15 mouse cellular contexts compared by ENCODE assay signal in genomic region chr1:71579526-71579925, GRCm38 (mm10). TPM values are rescaled to one million over a fixed set of nuclear protein-coding genes. Genes with fewer than 3 reads are reported as not detected.
DNase-seq lines count a peak whose midpoint lies in the region; ATAC-seq and TF ChIP-seq lines count a peak whose summit lies in the region.
"Had no signal": no experiment of that assay in that cellular context is flagged by ENCODE, and none has a peak within 500 bp of the region (broad histone marks: within the 10 kb centered on the region; RNA-seq: fewer than 3 reads in every experiment).

No protein-coding gene starts in this region.

- H3K9ac ChIP-seq in intestine, postnatal 0 days (ENCODE audit: low read depth, low read length): no peak overlapping the region
- H3K9ac ChIP-seq in intestine, embryonic 16.5 days (ENCODE audit: low read depth, low read length): no peak overlapping the region
- no peak overlapping the region for H3K9ac ChIP-seq in liver, embryonic 16.5 days (ENCODE audit: low read depth, low read length)
- H3K9ac ChIP-seq: intestine, embryonic 15.5 days; limb, embryonic 13.5 days had no signal

- H3K27ac ChIP-seq in intestine, postnatal 0 days (ENCODE audit: low read depth, low read length): no peak overlapping the region
- H3K27ac ChIP-seq in intestine, embryonic 16.5 days (ENCODE audit: low read length): no peak overlapping the region
- H3K27ac ChIP-seq in liver, embryonic 16.5 days (ENCODE audit: low read length): no peak overlapping the region
- H3K27ac ChIP-seq: intestine, embryonic 15.5 days; limb, embryonic 13.5 days had no signal

- H3K36me3 ChIP-seq in intestine, postnatal 0 days (ENCODE audit: control insufficient read depth, insufficient read depth): peaks cover 50% of the 10 kb centered on the region
- H3K36me3 ChIP-seq in intestine, embryonic 16.5 days (ENCODE audit: control insufficient read depth, insufficient read depth, low read length): peaks cover 36% of the 10 kb centered on the region
- H3K36me3 ChIP-seq in liver, embryonic 16.5 days (ENCODE audit: control insufficient read depth, insufficient read depth): peaks cover 30% of the 10 kb centered on the region

- no peaks in the 10 kb centered on the region for H3K27me3 ChIP-seq in intestine, postnatal 0 days (replicated peaks; ENCODE audit: control insufficient read depth, insufficient read depth, low read length)
- H3K27me3 ChIP-seq in intestine, embryonic 16.5 days (replicated peaks; ENCODE audit: control insufficient read depth, insufficient read depth, low read length): no peaks in the 10 kb centered on the region
- no peaks in the 10 kb centered on the region for H3K27me3 ChIP-seq in liver, embryonic 16.5 days (ENCODE audit: control insufficient read depth, insufficient read depth, low read depth, low read length)
- H3K27me3 ChIP-seq: intestine, embryonic 15.5 days; limb, embryonic 13.5 days; megakaryocyte, embryonic 14.5 days had no signal

- DNase-seq in testis, postnatal 14 days (ENCODE audit: low spot score): peak; percentile 14
- DNase-seq in testis, postnatal 10 days (ENCODE audit: low spot score): no peak
- DNase-seq in neural tube, embryonic 10.5 days (ENCODE audit: extremely low spot score, low spot score): no peak
- no peak for DNase-seq in T-cell, adult 2 months (ENCODE audit: low spot score)
- DNase-seq: cerebellum, adult 11 months; spleen, adult 18-20 months had no signal

- no peak for TF ChIP-seq CTCF in intestine, postnatal 0 days (IDR thresholded peaks at IDR 0.05; ENCODE audit: low read depth)

- H3K9me3 ChIP-seq in intestine, postnatal 0 days (ENCODE audit: control insufficient read depth): no peaks in the 10 kb centered on the region
- H3K9me3 ChIP-seq in intestine, embryonic 16.5 days (ENCODE audit: control insufficient read depth, low read length): no peaks in the 10 kb centered on the region
- H3K9me3 ChIP-seq in liver, embryonic 16.5 days (replicated peaks; ENCODE audit: control insufficient read depth, low read length): no peaks in the 10 kb centered on the region
- H3K9me3 ChIP-seq: intestine, embryonic 15.5 days; limb, embryonic 13.5 days; megakaryocyte, embryonic 14.5 days had no signal

- H3K4me3 ChIP-seq in intestine, postnatal 0 days (ENCODE audit: low read depth, low read length): no peak overlapping the region
- no peak overlapping the region for H3K4me3 ChIP-seq in intestine, embryonic 16.5 days (ENCODE audit: low read length)
- no peak overlapping the region for H3K4me3 ChIP-seq in liver, embryonic 16.5 days (ENCODE audit: low read depth, low read length)
- H3K4me3 ChIP-seq: intestine, embryonic 15.5 days; limb, embryonic 13.5 days; megakaryocyte, embryonic 14.5 days; myocyte had no signal

- H3K4me1 ChIP-seq in intestine, postnatal 0 days (replicated peaks; ENCODE audit: control insufficient read depth, insufficient read depth, low read length): no peaks in the 10 kb centered on the region
- H3K4me1 ChIP-seq in intestine, embryonic 16.5 days (ENCODE audit: control insufficient read depth, insufficient read depth, low read length): no peaks in the 10 kb centered on the region
- H3K4me1 ChIP-seq in liver, embryonic 16.5 days (ENCODE audit: control insufficient read depth, low read depth, low read length): no peaks in the 10 kb centered on the region
- H3K4me1 ChIP-seq: intestine, embryonic 15.5 days; limb, embryonic 13.5 days had no signal

- H3K4me2 ChIP-seq in intestine, postnatal 0 days (replicated peaks; ENCODE audit: low read depth): no peak overlapping the region
- H3K4me2 ChIP-seq in intestine, embryonic 16.5 days (ENCODE audit: low read depth, low read length): no peak overlapping the region
- H3K4me2 ChIP-seq in liver, embryonic 16.5 days (ENCODE audit: low read depth, low read length): no peak overlapping the region
- H3K4me2 ChIP-seq: intestine, embryonic 15.5 days; limb, embryonic 13.5 days had no signal

- 78% methylated on average over 4 of the region's 4 CpGs for WGBS in intestine, postnatal 0 days
- WGBS in intestine, embryonic 16.5 days: 84% methylated on average over 4 of the region's 4 CpGs
- WGBS in liver, embryonic 16.5 days (ENCODE audit: insufficient replicate concordance): 70% methylated on average over 4 of the region's 4 CpGs

- ATAC-seq in intestine, postnatal 0 days: 0 out of 2 replicates have a peak, but pooled peaks have one; percentile 28
- ATAC-seq in intestine, embryonic 16.5 days: no peak
- peak; percentile 70 for ATAC-seq in liver, embryonic 16.5 days (ENCODE audit: low read depth)
- no peak for ATAC-seq in cerebellum, adult (ENCODE audit: insufficient number of reproducible peaks, low FRiP score, low TSS enrichment)
- ATAC-seq: forebrain, embryonic 16.5 days; intestine, embryonic 15.5 days had no signal

RNA-seq across cellular contexts. Expression of gene Atic, which starts 22.6 kb away (rescaled TPM):
- polyA plus RNA-seq in intestine, postnatal 0 days (2015; fragmentation: Nextera tagmentation; extraction: Ambion mirVana): 23.2 and 24.6 TPM in 2 replicates
- polyA plus RNA-seq in intestine, embryonic 16.5 days (2015; fragmentation: Nextera tagmentation; extraction: Ambion mirVana): 60.0 and 72.1 TPM in 2 replicates
- polyA plus RNA-seq in liver, embryonic 16.5 days (2015; fragmentation: Nextera tagmentation; extraction: Ambion mirVana): 23.2 and 27.5 TPM in 2 replicates

Comparison
In these comparisons a context has a peak if more than half of its experiments do, and no peak if none do; other contexts are left out.
1. ATAC-seq: peak in intestine, postnatal 0 days (single experiment) and liver, embryonic 16.5 days (single experiment); none in intestine, embryonic 16.5 days (single experiment) and cerebellum, adult (single experiment).